Mouse (Mus musculus) left cerebral cortex, postnatal 25 days (tissue): ENCODE measurements around the gene Chrm3. TPM values are rescaled to one million over a fixed set of nuclear protein-coding genes. Genes with fewer than 3 reads are reported as not detected.

ENCODE experiments used
- DNase-seq, 2 experiments: peaks; one replicate each; pipeline ENCODE4 v3.0.0; 2022; ENCODE audit warnings: low spot score in 2 of 2, mixed read lengths in 1 of 2
- intact Hi-C: fragments of 180-260 bp; cut with DNase I; formaldehyde crosslinking; loops from one replicate; pipeline ENCODE4 v1.15.1; 2025
- total RNA-seq, 2 experiments: library from RNA; stranded (reverse); gene quantifications; 2 replicates each; pipeline ENCODE4 v1.2.3; 2021

Chrm3 gene
- total RNA-seq, 2 experiments from 2014 or later: 50.7 to 57.5 TPM

DNA sequence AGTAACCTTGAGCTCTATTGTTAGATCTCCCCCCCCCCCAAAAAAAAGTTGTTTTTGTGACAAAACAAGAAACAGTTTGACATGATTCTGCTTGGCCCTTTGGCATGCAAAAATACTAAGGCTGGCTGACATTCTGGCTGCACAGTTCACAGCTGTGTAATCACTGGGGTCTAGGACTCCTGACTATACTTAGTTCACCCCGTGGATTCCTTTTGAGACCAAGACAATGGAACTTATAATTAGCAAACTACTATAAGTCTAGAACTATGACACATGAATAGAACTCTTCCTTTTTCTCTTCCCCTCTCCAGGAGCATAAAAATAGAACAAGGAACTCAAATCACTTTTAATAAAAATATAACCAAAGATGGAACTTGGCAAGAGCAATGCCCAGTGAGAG is 251.1 kb downstream of the Chrm3 start:
- no peak for DNase-seq
- intact Hi-C loops: no loop called here

DNA sequence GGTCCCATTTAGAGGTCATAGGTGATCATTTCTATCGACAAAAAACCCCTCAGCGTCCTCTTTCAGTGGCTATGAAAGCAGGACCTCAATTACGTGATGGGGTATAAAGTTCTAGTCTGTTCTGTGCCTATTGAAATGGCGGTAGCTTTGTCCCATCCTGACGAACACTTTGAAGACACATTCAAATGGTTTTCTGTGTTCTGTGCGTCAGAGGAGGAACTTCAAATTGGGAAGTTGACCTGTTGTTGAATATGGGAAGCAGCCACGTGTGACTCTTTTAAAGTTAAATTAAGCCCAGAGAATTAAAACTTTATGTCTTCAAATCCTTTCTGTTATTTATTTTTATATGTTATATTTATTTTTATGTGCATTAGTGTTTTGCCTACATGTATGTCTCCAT is 253.3 kb downstream of the Chrm3 start:
- DNase-seq: no peak
- intact Hi-C loops: no loop called here

DNA sequence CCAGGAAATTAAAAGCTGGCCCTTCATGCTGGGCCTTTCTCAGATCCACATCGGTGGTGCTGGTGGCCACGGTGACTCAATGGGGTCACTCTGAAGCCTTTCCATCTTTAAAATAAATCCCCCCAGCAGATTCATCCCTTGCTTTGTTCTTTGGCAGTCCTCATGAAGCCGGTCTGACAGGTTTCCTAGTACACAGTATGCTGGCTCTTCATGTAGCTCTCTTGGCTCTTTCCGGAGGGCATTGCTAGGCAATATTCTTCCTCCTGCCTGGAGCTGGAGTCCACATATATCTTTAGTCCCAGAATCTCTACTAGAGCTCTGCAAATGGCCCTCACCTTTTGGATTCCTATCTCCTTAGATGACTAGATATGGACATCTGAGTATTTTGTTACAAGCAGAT is 269.9 kb downstream of the Chrm3 start:
- no peak for DNase-seq
- intact Hi-C loops: no loop called here

DNA sequence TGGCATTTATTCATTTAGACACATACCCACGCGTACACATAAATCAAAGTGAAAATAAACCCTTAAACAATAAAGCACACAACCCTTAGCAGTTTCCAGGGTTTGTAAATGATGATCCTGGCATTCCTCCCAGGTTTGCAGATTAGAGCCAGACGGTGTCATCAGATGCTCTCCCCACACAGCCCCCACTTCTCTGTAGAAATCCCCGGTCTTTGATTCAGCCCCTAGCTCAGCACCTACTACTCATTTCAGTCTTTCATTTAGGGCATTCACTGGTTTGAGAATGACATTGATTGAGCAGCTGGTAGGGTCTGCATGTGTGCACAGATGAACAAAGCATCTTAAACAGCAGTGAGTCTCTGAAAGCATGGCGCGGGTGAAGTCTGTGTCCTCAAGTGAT is 274.3 kb downstream of the Chrm3 start:
- intact Hi-C loops: no loop called here
- DNase-seq: peak; percentile 18 to 75

DNA sequence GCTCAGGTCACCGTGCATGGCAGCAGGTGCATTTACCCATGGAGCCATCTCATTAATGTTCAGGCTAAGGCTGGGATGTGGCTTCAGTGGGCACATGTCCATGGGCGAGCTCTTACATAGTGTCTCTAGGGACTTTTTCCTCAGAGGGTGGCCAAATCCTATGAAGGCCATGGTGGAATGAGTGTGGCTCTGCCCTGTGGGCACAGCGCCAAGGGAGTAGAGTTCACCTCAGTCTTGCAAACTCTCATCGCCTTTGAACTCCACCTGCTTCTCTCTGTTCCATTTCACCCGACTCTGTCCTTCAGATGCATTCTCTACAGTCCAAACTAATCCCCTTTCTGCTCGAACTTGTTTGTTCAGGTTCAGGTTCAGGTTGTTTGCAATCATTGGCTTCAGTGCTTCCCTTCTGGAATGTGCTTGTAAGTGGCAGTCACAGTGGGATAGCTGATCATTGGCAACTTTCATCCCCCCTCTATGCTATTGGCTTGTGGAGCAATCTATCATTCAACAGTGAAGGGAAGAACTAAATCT is 278.7 kb downstream of the Chrm3 start:
- intact Hi-C loops: no loop called here
- DNase-seq: no peak

DNA sequence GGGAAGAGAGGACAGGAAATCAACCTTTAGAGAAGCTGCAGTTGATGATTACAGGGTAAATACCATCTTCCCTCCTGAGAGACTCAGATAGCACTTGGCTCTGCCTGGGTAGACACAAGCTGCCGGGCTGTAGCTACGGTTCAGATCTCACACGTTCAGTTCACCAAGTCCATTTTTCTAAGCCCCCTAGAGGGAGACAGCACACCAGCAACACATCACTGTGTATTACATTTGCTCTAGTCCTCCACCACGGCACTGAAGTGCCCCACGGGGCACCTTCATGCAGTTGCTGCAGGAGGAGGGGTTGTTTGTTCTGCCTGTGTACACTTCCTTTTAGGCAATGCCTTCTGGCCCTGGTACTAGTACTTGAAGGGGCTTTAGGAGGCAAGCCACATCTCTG is 289.5 kb downstream of the Chrm3 start:
- intact Hi-C loops: loop anchor here (10.0 kb wide), 1 partner anchor 284 kb away; no protein-coding TSS in a partner anchor
- DNase-seq: peak; percentile 43 to 64

DNA sequence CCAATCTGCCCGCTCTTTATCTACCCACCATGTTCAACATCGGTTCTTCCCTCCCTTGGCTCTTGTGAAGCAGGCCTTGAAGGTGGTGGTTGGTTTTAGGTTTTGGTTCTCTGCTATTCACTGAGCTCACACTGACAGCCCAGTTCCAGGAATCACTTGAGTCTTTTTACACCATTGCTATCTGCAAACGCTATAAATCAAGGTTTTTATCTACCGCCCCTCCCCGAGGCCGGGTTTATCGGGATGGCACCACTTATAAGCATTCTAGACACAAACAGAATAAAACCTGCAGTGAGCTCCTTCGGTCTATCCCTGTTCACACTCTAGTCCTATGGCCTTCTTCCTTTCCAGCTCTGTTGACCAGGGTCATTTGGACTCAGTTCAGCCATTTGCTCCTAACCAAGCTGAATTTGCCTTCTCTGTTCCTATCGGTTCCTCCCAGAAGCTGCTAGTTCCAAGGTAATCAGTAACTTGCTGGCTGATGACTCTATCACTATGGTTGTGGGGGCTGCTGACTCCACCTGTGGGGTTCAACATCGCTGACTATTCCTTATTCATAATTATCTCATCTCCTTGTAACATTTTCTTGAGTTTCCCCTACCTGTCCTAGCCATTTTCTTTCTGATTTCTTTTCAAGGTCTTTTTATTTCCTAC is 291.6 kb downstream of the Chrm3 start:
- intact Hi-C loops: loop anchor here (10.0 kb wide), 1 partner anchor 184 kb away; no protein-coding TSS in a partner anchor

DNA sequence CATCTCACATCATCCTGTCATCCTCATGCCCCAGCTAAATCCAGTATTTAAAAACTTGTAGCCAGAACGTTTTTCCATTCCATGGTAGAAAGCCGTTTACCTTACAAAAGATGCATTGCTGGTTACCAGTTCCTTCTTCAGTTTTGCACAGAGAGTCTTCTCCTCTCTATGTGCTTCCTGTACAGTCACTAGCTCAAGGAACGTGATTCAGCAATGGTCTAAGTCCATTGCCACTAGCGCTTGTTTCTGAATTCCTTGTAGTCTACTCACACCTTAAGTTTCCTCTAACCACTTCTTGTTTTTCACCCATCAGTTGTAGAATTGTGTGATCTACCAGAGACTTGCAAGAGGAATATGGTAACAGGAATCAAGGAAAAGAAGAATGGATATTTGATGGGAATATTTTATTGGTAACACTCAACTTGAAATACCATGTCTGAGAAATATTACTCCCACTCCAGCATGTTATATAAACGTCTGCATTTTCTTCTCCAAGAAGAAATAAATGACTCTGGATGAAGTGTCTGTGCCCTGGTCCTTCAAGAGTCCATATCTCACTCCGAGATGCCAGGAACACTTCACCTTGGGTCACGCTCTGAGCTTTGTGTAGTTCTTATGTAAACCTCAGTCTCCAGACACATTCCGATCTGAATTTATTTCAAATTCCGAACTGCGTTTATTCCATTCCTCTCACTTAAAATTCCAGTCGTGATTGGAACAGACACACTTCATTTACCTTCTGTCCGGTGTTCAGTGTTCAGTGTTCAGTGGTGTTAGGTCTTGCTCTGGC is 293.6 kb downstream of the Chrm3 start:
- no peak for DNase-seq
- intact Hi-C loops: loop anchor here (10.0 kb wide), 1 partner anchor 182 kb away; no protein-coding TSS in a partner anchor

More for the DNA sequence above, 291.6 kb downstream of the Chrm3 start:
- DNase-seq: no peak

DNA sequence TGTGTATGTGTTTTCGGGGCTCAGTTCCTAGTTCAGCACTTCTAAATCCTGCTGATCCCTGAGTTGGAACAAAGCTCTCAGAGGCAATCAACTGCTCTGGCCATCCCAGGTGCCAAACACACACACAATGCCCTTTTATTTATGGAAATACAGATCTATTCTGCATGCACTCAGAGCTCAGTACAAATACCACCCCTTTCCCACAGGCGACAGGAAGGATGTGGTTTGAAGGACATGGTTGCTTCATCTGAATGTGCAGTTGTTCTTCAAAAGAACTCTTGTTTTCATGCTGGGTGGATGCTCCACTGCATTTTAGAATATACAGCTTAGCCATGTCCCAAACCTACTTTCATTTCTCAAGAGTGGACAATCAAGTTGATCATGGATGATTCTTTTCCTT is 294.9 kb downstream of the Chrm3 start:
- DNase-seq: no peak
- intact Hi-C loops: loop anchor here (10.0 kb wide), 1 partner anchor 181 kb away; no protein-coding TSS in a partner anchor

DNA sequence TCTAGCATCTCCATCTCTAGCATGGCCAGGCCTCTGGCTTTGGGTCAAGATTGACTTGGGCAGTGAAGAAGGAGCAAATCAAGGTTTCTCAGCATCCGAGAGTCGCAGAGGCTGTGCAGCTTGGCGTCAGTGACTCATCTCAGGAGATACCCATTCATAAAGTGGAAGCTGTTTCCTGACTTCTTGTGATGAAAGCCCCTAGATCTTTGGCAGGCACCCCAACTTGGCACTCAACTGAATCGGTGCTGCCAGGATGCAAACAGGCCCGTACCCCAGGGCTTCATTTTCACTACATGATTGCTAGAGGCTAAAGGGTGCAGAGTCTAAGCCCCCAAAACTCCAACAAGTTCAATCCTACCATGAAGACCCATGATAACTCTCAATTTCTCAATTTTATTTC is 298.0 kb downstream of the Chrm3 start:
- intact Hi-C loops: loop anchor here (10.0 kb wide), 1 partner anchor 178 kb away; no protein-coding TSS in a partner anchor
- DNase-seq: no peak

DNA sequence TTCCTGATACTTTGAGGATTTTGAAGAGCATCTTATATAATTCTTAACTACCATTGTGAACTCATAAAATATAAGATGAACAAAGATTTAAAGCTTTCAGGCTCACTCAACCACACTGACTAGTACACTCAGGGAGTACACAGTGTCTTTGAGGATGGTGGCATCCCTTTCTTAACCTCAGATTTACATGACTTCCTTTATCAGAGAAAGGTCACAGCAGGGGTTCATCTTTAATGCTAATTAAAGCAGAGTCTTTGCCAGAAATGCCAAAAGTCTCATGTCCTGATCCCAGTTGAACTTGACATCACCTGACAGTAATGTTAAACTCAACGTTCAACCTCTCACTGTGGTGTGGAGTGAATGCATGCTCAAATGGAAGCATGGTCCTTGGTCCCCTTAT is 301.7 kb downstream of the Chrm3 start:
- intact Hi-C loops: no loop called here
- DNase-seq: no peak

DNA sequence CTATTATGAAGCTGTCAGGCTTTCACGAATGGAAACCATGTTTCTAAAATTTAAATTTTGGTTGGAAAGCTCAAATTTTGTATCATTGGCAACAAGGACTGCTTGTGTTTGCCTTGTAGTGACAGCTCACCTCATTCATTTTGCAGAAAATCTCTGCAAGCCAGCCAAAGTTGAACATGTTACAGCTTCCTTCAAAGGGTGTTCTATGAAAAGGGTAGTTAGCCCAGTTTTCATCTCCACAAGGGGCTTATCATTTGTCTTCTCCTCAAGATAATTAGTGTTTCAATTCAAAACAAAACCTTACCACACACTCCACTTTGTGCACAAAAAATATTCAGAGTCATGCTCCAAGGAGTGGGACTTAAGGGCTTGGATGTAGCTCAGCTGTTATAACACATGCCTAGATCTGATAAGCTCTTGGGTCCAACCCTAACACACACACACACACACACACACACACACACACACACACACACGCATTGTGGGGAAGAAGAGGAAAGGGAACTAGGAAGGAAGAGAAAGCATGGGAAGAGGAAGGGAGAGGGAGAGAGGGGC is 302.9 kb downstream of the Chrm3 start:
- DNase-seq: no peak
- intact Hi-C loops: no loop called here

DNA sequence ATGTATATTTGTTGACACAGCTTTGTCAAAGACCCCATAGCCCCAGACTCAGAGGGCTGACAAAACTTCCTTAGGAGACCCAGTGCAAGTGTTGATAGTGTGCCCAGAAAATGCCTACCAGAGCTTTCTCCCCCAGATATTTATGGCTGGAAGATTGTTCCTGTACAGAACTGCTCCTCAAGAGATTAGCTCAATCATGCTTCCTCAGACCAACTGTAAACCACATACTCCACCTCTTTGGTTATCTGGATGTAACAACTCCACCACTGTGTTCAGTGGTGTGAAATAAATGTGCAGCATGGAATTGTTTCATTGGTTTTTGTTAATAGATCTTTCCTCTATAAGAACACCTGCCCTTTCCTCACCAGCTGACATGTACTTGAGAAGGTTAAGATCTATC is 306.6 kb downstream of the Chrm3 start:
- intact Hi-C loops: no loop called here
- DNase-seq: no peak

DNA sequence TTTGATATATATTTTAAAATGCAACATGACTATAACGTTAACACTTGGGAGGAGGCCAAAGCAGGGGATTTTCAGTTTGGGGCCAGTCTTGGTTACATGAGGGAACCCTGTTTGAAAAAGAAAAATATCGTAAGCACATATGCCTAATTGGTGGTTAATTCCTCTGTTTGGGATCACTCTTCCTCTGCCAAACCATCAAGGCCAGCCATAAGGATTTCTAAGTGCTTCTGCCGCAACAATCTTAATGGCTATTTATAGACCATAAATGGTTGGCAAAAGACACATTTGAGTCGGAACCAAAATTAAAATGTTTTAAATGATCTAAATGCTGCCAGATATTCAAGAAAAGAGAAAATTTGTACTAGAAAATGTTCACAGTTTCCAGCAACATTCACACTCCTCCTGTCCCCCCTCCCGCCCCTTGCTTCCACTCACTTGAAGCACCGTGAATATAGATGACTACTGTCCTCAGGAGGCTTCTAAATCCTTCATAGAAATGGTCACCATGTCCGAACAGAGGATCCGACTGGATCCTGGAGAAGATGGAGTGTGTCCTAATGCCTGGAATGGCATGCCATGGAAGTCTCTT is 307.3 kb downstream of the Chrm3 start:
- peak in 1 of 2 experiments; percentile 51 for DNase-seq
- intact Hi-C loops: no loop called here

DNA sequence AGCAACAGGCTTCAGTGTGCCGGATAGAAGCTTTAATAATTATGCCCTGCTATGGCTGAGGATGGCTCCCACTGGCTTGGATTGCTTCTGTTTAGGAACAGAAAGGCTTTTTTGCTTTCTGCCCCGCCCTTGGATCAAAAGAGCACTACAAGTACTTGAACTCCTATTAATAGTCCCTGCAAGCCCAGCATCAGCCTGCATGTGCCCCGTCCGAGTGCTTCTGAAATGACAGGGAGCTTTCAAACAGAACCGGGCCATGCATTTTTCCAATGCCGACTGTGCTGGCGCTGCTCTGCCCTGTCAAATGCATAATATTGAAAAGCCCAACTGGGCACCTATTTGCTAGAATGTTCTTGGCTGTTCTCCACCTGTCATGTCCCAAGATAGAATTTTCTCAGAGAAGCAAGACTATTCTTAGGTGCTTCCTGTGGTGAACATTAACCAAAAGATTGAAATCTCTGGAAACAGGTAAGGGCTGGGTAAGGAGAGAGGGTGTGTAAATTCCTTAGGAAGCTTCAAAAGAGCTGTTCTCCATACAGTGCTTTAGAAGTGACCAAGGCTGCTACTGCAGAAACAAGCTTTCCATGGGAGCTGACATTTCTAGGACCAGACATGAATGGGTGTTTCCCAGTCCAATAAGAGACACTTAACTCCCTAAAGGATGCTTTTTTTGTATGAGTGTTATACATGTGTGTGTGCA is 314.8 kb downstream of the Chrm3 start:
- DNase-seq: no peak
- intact Hi-C loops: no loop called here

DNA sequence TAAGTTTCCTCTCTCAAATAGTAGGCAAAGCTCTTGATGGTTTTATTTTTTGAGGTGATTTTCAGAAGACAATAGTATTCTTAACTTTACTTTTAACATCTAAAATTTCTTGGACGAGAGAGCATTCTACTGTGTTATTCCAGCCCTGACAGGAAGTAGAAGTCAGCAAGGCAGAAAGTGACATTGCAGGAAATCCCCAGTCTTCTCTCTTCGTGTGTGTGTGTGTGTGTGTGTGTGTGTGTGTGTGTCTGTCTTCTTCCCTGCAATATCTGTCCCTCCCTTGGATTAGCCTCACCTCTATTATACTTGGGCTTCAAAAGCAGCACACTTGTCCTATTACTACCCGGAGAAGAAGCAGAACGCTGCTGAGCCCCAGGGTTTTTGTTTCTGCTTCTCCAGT is 316.6 kb downstream of the Chrm3 start:
- intact Hi-C loops: no loop called here
- no peak for DNase-seq

DNA sequence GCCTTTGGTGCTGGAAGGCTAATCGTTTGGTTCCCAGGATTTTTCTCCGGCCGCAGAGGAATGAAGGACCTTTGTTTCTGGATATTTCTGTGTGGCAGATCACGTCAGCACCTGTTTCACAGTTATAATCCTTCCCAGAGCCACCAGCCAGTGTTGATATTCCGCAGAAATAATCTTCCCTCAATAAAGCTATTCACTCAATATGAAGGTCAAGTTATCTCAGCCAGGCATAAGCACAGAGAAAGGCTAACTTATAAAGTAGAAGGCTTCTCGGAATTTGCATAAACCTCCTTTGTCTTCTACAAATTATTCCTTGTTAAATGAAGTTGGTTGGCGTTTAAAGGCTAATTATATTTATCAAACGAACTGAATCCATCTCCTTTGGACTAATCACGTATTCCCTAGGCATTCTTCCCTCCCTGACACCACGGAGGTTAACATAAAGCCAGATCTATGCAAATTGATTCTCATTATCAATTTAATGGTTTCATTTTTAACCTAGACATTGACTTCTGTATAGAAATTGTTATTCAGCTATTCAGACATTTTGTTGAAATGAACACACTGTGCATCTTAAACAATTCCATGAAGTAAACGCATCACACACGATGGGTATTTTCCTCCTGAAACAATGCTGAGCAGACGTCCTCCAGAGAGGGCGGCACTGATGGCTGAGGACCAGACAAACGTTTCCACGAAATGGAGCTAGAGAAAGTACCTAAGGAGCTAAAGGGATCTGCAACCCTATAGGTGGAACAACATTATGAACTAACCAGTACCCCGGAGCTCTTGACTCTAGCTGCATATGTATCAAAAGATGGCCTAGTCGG is 326.9 kb downstream of the Chrm3 start:
- intact Hi-C loops: no loop called here

DNA sequence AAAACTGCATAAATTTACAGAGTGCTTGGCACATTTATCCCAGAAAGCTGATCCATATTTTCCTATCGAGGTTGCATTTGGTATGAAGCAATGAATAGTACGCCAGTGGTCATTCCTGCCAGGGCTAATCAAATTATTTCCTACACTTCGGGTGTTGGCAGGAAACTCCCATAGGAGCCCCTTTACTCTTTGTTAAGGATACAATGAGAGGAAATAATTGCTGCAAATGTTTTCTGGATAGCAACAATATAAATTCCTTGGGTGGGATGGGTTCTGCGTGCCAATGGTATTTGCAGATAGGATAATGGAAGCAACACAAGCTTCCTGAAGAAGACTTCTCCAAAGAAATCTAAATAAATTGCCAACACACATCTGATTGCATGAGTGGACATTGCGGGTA is 329.1 kb downstream of the Chrm3 start:
- intact Hi-C loops: no loop called here
- no peak for DNase-seq

More for the DNA sequence above, 326.9 kb downstream of the Chrm3 start:
- DNase-seq: no peak

DNA sequence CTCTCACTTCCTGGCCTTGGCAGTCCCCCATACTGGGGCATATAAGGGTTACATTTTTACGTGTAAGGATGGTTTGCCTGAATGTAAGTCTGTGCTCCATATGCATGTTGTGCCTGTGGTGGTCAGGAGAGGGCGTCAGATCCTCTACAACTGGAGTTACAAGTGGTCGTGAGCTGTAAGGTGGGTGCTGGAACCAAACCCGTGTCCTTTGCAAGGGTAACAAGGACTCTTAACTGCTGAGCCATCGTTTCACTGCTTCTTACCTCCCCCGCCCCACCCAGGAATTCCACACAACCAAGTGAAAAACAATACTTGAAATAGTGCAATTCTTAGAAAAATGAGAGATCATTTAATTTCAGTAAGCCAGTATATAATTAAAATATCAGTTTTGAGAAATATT is 330.7 kb downstream of the Chrm3 start:
- intact Hi-C loops: no loop called here
- no peak for DNase-seq
